Mouse (Mus musculus) embryonic facial prominence, embryonic 11.5 days (tissue): Measurements from ENCODE around the gene Tat. TPM values are rescaled to one million over a fixed set of nuclear protein-coding genes. Genes with fewer than 3 reads are reported as not detected.

Experiments
- ATAC-seq: fragments of 200-750 bp; cut with Nextera tagmentation; replicated peaks from 2 replicates; pipeline ENCODE4 v1.8.0; 2017; ENCODE audit warnings: low read depth; ENCODE audit not compliant: insufficient number of reproducible peaks, low FRiP score, low TSS enrichment
- DNase-seq: peaks from one replicate; pipeline ENCODE4 v3.0.0-alpha.2; 2015; ENCODE audit warnings: low spot score
- H3K27ac ChIP-seq: fragments of 300-500 bp; sonication (generic); replicated peaks from 2 replicates; pipeline ENCODE4 v1.5.1; 2014; ENCODE audit warnings: mild to moderate bottlenecking, low read depth, low read length, control low read depth
- H3K27me3 ChIP-seq: fragments of 300-500 bp; sonication (generic); 2 replicates; pipeline ENCODE4 v1.6.1; 2014; ENCODE audit warnings: mild to moderate bottlenecking, low read length, moderate library complexity, mixed read lengths; ENCODE audit not compliant: control insufficient read depth, insufficient read depth
- H3K36me3 ChIP-seq: fragments of 300-500 bp; sonication (generic); replicated peaks from 2 replicates; pipeline ENCODE4 v1.6.1; 2014; ENCODE audit warnings: low read depth, mild to moderate bottlenecking, low read length, moderate library complexity, mixed read lengths; ENCODE audit not compliant: control insufficient read depth, insufficient read depth
- H3K4me1 ChIP-seq: fragments of 300-500 bp; sonication (generic); 2 replicates; pipeline ENCODE4 v1.6.1; 2014; ENCODE audit warnings: low read length, mixed read lengths; ENCODE audit not compliant: control insufficient read depth, insufficient read depth
- H3K4me2 ChIP-seq: fragments of 300-500 bp; sonication (generic); 2 replicates; pipeline ENCODE4 v1.6.1; 2014; ENCODE audit warnings: low read depth, mild to moderate bottlenecking, control low read depth, low read length, moderate library complexity
- H3K4me3 ChIP-seq: fragments of 300-500 bp; sonication (generic); 2 replicates; pipeline ENCODE4 v1.5.1; 2014; ENCODE audit warnings: low read depth, low read length, control low read depth
- H3K9ac ChIP-seq: fragments of 300-500 bp; sonication (generic); replicated peaks from 2 replicates; pipeline ENCODE4 v1.6.1; 2014; ENCODE audit warnings: mild to moderate bottlenecking, control low read depth, low read length
- H3K9me3 ChIP-seq: fragments of 300-500 bp; sonication (generic); replicated peaks from 2 replicates; pipeline ENCODE4 v1.6.1; 2016; ENCODE audit warnings: mild to moderate bottlenecking, low read length, inconsistent platforms, mixed read lengths; ENCODE audit not compliant: control insufficient read depth
- WGBS: fragments of 180-500 bp; shearing (Covaris S2); extraction: QIAGEN DNeasy Blood & Tissue Kit; methylation state at CpG from one replicate; pipeline ENCODE4 v1.1.7; 2014; 5-methylcytosine and 5-hydroxymethylcytosine counted together
- polyA plus RNA-seq: library from polyadenylated mRNA; unstranded; fragments of >200 nt; fragmentation: Nextera tagmentation; extraction: Ambion mirVana; gene quantifications from 2 replicates; pipeline ENCODE4 v1.2.1, GENCODE M21; 2014

Tat gene
- polyA plus RNA-seq, 1 experiment from 2014 or later, result not detected

DNA sequence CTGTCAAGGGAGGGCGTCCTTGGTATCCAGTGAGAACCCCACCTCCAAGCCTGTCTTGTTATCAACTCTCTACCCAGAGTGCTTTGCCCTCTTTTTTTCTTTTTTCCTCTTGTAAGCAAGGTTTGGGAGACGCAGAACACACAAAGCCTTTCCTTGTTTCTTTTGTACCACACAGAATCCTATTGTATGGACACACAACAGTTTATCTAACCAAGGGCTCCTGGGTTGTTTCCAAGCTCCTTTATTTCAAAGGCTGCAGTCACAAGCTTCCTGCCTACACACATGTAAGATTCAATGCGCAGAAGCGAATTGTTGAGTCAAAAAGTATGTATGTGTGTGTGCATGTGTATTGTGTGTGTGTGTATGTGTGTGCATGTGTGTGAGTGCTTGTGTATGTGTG, 44.1 kb downstream of the Tat start:
- Histone ChIP-seq H3K27me3 (no peaks in the 10 kb centered on the region), H3K27ac (no peak overlapping the region), H3K36me3 (no peaks in the 10 kb centered on the region), H3K9ac (no peak overlapping the region), H3K4me1 (no peaks in the 10 kb centered on the region), H3K4me3 (no peak overlapping the region), H3K9me3 (no peaks in the 10 kb centered on the region), H3K4me2 (no peak overlapping the region)
- 50% methylated on average over 4 of the region's 4 CpGs for WGBS
- ATAC-seq (no peak), DNase-seq (no peak)

DNA sequence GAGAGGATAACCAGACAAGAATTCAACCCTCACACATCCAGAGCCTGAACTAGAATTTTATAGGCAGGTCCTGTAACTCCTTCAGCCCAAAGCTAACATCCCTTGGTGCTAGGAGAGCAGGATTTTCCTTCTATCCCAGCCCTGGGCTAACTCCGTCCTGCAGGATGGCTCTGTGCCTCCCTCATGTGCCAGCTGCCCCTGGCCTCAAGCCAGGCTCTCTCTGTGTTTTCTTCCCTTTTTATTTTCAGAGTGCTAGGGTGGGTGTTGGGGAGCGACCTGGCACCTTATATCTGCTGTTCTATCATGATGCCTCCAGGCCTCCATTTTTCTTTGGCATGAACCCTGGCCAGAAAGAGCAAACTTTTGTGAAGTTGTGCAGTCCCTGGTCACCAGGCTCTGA, 45.9 kb downstream of the Tat start:
- DNase-seq (no peak), ATAC-seq (no peak)
- Histone ChIP-seq H3K9ac (no peak overlapping the region), H3K27ac (no peak overlapping the region), H3K4me1 (no peaks in the 10 kb centered on the region), H3K4me3 (no peak overlapping the region), H3K4me2 (no peak overlapping the region), H3K36me3 (no peaks in the 10 kb centered on the region), H3K27me3 (no peaks in the 10 kb centered on the region), H3K9me3 (no peaks in the 10 kb centered on the region)
- 78% methylated on average over 2 of the region's 2 CpGs for WGBS

DNA sequence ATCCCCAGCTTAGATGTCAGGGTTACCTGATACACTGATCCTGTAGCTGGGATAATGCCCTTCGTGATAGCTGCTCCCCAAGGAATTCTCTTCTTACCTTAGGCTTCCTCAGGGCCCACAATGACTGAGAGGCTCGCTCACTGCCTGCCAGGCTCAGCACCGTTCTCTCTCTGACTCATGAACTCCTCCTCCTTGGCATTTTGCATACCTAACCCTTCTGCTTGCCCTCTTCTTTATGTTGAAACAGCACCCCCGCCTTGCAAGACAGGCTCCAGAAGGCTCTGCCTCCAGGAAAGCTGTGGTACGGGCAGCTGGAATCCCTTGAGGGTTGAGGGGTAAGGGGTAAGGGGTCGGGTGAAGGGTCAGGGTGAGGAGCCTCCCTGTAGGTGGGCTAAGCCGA, 49.0 kb downstream of the Tat start:
- DNase-seq (no peak), ATAC-seq (no peak)
- H3K4me2 ChIP-seq, result no peak overlapping the region
- no peaks in the 10 kb centered on the region for H3K9me3 ChIP-seq
- no peak overlapping the region for H3K9ac ChIP-seq
- H3K4me3 ChIP-seq, result no peak overlapping the region
- H3K36me3 ChIP-seq, result no peaks in the 10 kb centered on the region
- H3K27ac ChIP-seq, result no peak overlapping the region
- no peaks in the 10 kb centered on the region for H3K27me3 ChIP-seq
- H3K4me1 ChIP-seq, result no peaks in the 10 kb centered on the region
- 31% methylated on average over 7 of the region's 7 CpGs for WGBS

DNA sequence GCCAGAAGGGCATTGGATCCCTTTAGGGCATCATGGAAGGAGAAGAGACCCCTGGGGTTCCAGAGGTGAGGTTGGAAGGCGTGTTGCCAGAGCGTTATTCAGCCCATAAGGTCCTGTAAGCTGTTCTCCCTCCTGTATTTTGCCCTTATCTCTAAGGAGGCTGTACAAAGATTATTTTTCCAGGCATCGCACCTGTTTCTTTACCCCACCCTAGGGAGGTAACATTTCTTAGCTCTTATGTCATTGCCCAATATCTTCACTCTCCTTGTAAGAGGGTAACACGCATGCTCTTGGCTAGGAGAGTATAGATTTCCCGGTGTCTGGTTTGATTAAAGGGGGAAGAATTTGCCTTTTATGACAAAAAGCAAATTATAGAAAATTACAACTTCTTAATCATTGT, 49.4 kb downstream of the Tat start, which contains the start of gene Chst4:
TSS of gene Chst4 (minus strand) at position 82 of the 400 bp plus-strand sequence.
- Histone ChIP-seq H3K27ac (no peak within 1 kb of the TSS), H3K4me3 (no peak within 1 kb of the TSS), H3K4me2 (no peak within 1 kb of the TSS), H3K9ac (no peak within 1 kb of the TSS), H3K27me3 (no peaks in the 10 kb centered on the region), H3K4me1 (no peaks in the 10 kb centered on the region), H3K36me3 (no peaks in the 10 kb centered on the region), H3K9me3 (no peaks in the 10 kb centered on the region)
- ATAC-seq (no peak), DNase-seq (no peak)
- 73% methylated on average over 5 of the region's 5 CpGs for WGBS

DNA sequence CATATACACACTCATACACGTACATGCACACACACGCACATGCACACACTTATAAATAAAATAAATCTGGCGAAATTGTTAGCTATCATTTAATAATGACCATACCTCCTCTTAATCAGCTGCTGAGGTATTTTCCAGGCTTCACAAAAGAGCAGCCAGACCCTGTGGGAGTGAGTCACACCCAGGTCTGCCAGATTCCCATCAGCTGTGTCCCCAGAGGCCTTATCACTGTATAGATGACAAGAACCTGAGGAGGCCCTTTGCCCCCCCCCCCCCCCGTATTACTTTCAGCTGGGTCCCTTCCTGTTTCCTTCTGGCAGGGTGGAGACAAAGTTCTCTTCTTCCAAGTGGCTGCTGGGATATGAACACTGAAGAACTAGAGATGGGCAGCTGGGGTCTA, 50.3 kb downstream of the Tat start:
- H3K9ac ChIP-seq, result no peak overlapping the region
- no peak for ATAC-seq

More for the DNA sequence above, 50.3 kb downstream of the Tat start:
- H3K9me3 ChIP-seq, result no peaks in the 10 kb centered on the region
- H3K36me3 ChIP-seq, result no peaks in the 10 kb centered on the region
- no peak overlapping the region for H3K27ac ChIP-seq
- no peak overlapping the region for H3K4me2 ChIP-seq
- H3K4me3 ChIP-seq, result no peak overlapping the region
- no peaks in the 10 kb centered on the region for H3K4me1 ChIP-seq
- DNase-seq, result no peak
- no peaks in the 10 kb centered on the region for H3K27me3 ChIP-seq
- 74% methylated on average over 4 of the region's 4 CpGs for WGBS

Other genes starting within 250 kb of the Tat start
- gene Ap1g1, start 211.9 kb upstream of the Tat start, polyA plus RNA-seq, result 37.7 and 42.5 TPM in 2 replicates
- 2.4 and 2.8 TPM in 2 replicates for gene Phlpp2, start 121.9 kb upstream of the Tat start, polyA plus RNA-seq
- 0.43 and 0.65 TPM in 2 replicates for gene Marveld3, start 28.2 kb upstream of the Tat start, polyA plus RNA-seq
- gene Chst4, start 49.3 kb downstream of the Tat start, polyA plus RNA-seq, result not detected in 2 replicates
- gene Zfp612, start 89.3 kb downstream of the Tat start, polyA plus RNA-seq, result 8.9 and 9.4 TPM in 2 replicates
- gene Gm21964, start 110.8 kb downstream of the Tat start, polyA plus RNA-seq, result not detected in 2 replicates
- not detected in 2 replicates for gene Gm17720, start 112.3 kb downstream of the Tat start, polyA plus RNA-seq
- 5.0 and 6.6 TPM in 2 replicates for gene Calb2, start 177.8 kb downstream of the Tat start, polyA plus RNA-seq
- gene Cmtr2, start 225.2 kb downstream of the Tat start, polyA plus RNA-seq, result 10.0 and 10.8 TPM in 2 replicates